Mouse (Mus musculus) T-helper 17 cell (primary cell): ENCODE data around the gene Grtp1.

Experiments used
- in situ Hi-C, 2 experiments: fragments of 300-600 bp; cut with MboI, MseI; formaldehyde crosslinking; loops; 1 replicate in 1 of 2; 2 replicates in 1 of 2; pipeline ENCODE4 v1.15.1; 2025; ENCODE audit warnings: high pct_unique_total_duplicates in 2 of 2

Gene Grtp1

DNA sequence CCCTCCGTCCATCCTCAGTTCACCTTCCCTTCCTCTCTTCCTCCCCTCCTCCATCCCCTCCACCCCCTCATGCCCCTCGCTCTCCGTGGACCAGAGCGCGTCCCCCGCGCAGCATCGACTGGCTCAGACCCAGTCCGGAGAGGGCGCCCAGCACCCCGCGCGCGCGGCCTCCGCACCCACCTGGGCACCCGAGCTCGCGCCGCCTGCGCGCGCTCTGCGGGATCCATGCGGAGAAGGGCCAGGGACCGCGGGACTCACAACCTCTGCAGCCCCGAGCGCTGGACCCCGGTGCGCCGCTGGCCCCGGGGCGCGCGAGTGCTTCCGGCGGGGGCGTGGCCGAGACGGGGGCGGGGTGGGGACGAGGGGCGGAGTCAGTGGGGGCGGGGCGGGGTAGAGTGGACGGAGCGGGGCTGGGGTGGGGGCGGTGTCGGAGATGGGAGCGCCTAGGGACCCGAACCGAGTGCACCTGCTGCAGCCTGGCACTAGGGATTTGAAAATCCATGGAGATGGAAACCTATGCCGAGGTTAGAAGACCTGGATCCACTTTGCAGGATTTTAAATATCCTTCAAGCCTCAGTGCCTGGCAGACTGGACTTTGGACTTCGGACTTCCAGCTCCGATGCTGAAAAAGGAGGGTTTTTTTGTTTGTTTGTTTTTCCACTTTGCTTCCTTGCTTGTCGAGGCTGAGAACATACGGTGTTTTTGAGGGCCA lies at the start of gene Grtp1:
Gene Grtp1, minus strand, starts transcription at position 320 of the 712 bp plus-strand sequence.
- in situ Hi-C loops: loop anchor here in 1 of 2 experiments (10.0 kb wide), 1 partner anchor 1736 kb away; no protein-coding TSS in a partner anchor

GRCm38 (mm10) chr8:13244343-13244880 lies 44.0 kb upstream of the Grtp1 start:
- in situ Hi-C loops: loop anchor here (25.0 kb wide), 1 partner anchor 257 kb away; no protein-coding TSS in a partner anchor

DNA sequence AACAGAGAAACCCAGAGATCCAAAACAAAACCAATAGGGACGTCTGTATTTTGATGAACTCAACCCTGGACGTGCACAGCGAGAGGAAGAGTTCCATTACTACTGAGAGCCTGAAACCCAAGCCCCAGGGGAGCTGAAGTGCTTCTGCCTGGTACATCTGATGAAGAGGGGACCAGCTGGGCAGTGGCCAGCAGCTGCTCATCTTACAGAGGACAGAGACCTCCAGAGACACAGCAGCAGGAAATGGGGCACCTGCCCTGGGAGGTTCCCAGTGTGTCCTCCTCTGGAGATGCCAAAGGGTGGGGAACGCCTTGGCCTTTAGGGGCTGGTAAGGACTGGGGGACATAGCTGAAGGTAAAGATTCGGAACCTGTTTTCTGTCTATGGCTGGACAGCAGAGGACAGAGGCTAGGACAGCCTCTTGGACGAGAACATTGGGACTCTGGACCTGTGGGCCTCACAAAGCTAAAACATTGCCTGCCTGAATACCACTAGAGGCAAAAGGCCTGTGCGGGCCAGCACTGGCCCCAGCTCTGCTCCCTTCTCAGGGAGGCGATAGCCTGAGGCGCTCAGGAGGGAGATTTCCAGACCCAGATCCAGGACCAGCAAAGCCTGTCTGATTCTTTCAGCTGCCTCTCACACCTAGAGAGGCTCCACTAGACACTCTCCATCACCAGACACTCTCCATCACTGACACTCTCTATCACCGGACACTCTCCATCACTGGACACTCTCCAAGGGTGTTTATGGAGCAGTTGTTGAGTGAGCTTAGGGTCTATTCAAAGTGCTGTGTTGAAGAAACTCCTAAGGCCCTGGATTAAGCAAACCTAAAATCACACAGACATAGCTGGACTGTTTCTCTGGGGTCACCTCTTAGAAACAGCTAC lies 42.8 kb upstream of the Grtp1 start:
- in situ Hi-C loops: loop anchor here (25.0 kb wide), 1 partner anchor 256 kb away; no protein-coding TSS in a partner anchor

DNA sequence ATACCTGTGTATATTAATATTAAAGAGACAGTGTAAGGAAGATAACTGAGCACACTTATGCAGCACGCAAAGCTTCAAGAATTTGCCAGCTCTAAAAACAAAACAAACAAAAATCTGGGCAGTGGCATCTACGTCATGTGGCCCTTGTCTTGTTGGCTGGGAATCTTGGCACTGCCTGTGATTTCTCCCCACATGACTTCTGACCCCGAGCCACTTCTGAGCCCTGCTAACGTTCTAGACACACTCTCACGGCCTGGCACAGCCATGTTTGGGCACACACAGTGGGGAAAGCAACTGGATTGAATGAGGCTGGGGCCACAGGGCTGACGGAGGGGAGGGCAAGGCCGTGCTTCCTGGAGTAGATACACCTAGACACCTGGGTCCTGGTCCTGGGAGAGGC lies 40.3 kb upstream of the Grtp1 start:
- in situ Hi-C loops: loop anchor here (25.0 kb wide), 1 partner anchor 253 kb away; no protein-coding TSS in a partner anchor

DNA sequence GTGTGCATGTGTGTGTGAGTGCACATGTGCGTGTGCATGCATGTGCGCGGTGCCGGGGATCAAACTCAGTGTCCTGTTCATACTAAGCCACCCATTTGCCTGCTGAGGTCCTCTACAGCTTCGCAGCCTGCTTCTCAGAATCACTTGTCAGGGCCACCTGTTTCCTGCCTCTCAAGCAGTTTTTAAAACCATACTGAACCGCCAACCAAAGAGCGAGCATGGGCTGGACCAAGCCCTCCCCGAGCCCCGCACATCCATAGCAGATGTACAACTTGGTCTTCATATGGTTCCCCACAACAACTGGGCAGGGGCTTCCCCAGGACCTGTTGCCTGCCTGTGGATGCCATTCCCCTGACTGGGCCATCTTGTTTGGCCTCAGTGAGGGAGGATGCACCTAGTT lies 39.6 kb upstream of the Grtp1 start:
- in situ Hi-C loops: loop anchor here (25.0 kb wide), 1 partner anchor 253 kb away; no protein-coding TSS in a partner anchor

DNA sequence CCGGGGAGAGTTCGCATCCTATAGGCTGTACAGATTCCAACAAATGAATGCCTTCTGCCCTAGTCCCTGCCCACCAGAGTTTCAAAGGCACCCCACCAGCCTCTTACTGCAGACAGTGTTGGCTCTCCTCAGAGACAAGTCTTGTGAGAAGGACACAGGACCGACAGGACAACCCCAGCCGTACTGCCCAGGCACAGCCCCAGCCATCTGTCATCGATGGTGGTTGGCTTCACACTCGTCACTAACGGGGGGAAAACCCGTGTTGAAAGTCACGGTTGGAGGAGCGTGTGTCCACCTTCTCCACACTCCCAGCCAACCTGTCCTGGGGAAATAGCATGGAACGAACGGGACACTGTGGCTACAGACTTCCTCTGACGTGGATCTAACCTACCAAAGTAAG lies 34.4 kb upstream of the Grtp1 start:
- in situ Hi-C loops: loop anchor here (25.0 kb wide), 1 partner anchor 248 kb away; no protein-coding TSS in a partner anchor

DNA sequence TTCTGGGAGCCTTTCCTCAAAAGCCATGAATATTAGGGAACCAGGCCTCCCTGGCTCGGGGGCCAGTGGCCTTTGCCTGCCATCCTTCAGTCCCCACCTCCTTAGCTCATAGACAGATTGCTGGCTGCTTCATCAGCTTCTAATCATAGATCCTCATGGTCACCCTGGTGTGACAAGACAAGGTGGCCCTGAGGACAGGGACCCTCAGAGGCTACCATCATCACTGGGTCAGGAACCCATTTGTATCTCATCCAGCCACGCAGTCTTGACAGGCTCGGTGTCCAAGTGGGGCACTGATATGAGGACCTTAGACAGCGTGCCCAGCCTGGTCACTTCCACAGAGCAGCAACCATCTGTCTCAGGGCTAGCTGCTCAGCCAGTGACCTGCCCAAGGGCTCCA lies 30.1 kb upstream of the Grtp1 start:
- in situ Hi-C loops: loop anchor here (25.0 kb wide), 1 partner anchor 243 kb away; no protein-coding TSS in a partner anchor

- in situ Hi-C loops: loop anchor here (25.0 kb wide), 1 partner anchor 243 kb away; no protein-coding TSS in a partner anchor
These were observed 29.4 kb upstream of the Grtp1 start for GRCm38 (mm10) chr8:13229802-13230201.

DNA sequence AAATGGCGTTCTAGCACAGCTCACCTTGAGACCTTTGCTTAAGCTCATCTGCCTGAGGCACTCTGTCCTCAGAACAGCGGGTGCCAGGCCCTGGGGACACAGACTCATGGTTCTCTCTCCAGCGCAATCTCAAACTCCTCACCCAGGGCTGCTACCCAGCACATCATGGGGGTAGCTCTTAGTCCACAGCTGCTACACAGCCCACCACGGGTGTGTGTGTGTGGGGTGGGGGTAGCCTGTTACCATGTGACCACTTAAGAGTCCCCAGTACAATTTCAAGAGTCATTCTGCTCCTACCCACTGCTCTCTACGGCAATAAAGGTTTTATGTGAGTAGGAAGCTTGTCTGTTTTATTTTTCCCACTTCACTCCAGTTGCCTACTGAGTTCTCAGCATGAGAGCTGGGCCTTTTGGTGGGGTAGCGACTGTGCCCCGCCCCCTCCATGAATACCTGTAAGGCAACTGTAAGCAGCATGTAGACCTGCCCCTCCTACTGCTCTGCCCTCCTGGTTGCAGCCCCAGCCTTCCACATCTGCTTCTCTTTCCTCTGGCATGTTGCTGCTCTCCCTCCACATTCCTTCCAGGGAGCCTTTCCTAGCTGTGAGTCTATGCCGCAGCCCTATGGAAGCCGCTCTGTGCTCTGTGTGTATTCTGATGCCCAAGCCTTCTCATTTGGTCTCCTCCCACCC lies 28.6 kb upstream of the Grtp1 start:
- in situ Hi-C loops: loop anchor here (25.0 kb wide), 1 partner anchor 242 kb away; no protein-coding TSS in a partner anchor

GRCm38 (mm10) chr8:13227184-13227583 lies 26.8 kb upstream of the Grtp1 start:
- in situ Hi-C loops: loop anchor here (25.0 kb wide), 1 partner anchor 240 kb away; no protein-coding TSS in a partner anchor

DNA sequence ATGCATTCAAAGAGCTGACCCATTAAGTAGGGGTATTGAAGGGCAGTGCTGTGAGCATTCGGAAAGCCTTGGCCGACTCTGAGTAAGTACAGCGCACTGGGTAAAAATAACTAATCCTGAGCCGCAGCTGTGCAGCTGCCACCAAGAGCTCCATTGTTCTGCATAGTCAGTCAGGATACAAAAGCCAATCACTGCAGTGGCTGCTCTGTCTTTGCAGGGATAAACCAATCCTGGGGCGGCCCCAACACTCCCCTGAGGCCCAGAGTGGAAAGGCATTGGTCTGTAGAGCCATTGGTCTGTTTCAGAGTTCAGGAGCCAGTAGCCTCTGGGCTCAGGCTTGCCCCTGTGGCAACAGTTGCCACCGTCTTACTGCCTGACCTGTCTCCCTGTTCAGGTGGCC lies 25.9 kb upstream of the Grtp1 start:
- in situ Hi-C loops: loop anchor here (25.0 kb wide), 1 partner anchor 239 kb away; no protein-coding TSS in a partner anchor

DNA sequence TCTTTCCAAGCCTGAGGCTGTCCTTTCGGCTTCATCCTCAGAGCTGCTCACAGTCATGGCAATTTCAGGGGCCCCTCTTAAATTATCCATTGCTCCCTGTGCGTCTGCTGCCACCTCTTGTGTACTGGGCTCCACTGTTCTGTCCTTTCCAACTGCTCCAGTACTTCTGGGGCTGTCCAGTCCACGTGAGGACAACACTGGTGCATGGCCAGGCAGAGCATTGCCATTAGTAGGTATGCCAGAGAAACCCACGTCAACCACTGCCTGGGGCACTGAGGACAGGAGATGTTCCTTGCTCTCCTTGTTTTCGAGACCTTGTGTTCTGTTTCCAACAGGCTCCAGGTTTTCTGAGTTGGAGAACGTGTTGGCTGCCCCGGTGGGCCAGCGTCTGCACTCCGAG lies 24.0 kb upstream of the Grtp1 start:
- in situ Hi-C loops: no loop called here

- in situ Hi-C loops: loop anchor here in 1 of 2 experiments (5.0 kb wide), 1 partner anchor 66 kb away; no protein-coding TSS in a partner anchor
These were observed 18.0 kb upstream of the Grtp1 start for GRCm38 (mm10) chr8:13218441-13218840.

- in situ Hi-C loops: loop anchor here in 1 of 2 experiments (5.0 kb wide), 1 partner anchor 66 kb away; no protein-coding TSS in a partner anchor
These were observed 17.6 kb upstream of the Grtp1 start for GRCm38 (mm10) chr8:13217986-13218385.

GRCm38 (mm10) chr8:13217093-13217492 lies 16.7 kb upstream of the Grtp1 start:
- in situ Hi-C loops: loop anchor here in 1 of 2 experiments (5.0 kb wide), 1 partner anchor 65 kb away; no protein-coding TSS in a partner anchor

- in situ Hi-C loops: loop anchor here in 1 of 2 experiments (5.0 kb wide), 1 partner anchor 64 kb away; no protein-coding TSS in a partner anchor
These were observed 16.0 kb upstream of the Grtp1 start for GRCm38 (mm10) chr8:13216386-13216785.

DNA sequence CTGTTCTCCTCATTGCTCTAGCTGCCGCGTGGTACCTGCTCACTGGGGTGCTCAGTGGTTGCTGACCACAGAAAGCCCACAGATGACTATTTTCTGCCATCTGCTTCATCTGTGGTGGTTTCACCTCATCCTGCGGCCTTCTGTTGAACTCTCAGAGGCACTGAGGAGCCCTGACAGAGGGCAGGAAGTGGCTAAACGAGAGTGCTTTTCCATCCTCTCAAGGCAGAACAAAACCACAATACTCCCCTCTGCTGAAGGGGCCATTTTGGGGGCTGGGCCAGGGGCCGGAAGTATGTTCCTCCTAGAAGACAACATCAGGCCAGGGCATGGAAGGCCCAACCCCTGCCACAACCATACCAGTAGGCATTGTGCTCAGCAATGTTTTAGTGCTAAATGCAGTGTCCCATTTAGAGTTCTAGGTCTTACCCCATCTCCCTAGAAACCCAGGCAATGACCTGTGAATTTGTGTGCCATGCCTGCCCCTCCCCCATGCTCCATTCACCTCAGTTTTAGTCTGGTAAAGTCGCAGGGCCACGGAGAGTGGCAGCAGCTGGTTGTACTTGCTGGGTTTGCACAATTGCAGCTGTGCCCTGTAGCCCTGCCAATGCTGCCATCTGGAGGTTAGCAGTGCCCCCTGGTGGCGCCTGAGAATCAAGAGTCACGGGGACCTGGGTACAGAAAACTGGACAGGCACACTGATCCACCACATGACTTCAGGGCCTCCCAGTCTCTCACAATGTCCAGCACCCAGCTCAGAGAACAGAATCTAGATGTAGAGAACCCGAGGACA lies 13.3 kb upstream of the Grtp1 start:
- in situ Hi-C loops: loop anchor here in 1 of 2 experiments (5.0 kb wide), 1 partner anchor 51 kb away; no protein-coding TSS in a partner anchor

GRCm38 (mm10) chr8:13209770-13210169 lies 9.3 kb upstream of the Grtp1 start:
- in situ Hi-C loops: loop anchor here (5.0 to 10.0 kb wide), 2 partner anchors 47 to 1745 kb away; no protein-coding TSS in a partner anchor

GRCm38 (mm10) chr8:13208627-13209355 lies 8.4 kb upstream of the Grtp1 start:
- in situ Hi-C loops: loop anchor here in 1 of 2 experiments (10.0 kb wide), 1 partner anchor 1744 kb away; no protein-coding TSS in a partner anchor
